Mouse (Mus musculus) CH12.LX (cell line): Measurements from ENCODE around the gene Rad23b.
A peak's percentile ranks its signal among the peaks of the same experiment; 100 is the strongest.

Experiments used
- CHD2 ChIP-seq: IDR thresholded peaks from 2 replicates; pipeline ENCODE4 v1.6.1; 2011; ENCODE audit warnings: low read length, improper control_type of control experiment
- CTCF ChIP-seq, 2 experiments: IDR thresholded peaks in 1 of 2; conservative IDR thresholded peaks in 1 of 2; 2 replicates each; pipeline ENCODE4 v1.5.1; 2011 to 2012; ENCODE audit warnings: low read depth in 2 of 2, low read length in 2 of 2, improper control_type of control experiment in 1 of 2, inconsistent platforms in 1 of 2, mild to moderate bottlenecking in 1 of 2, moderate library complexity in 1 of 2
- EP300 ChIP-seq: IDR thresholded peaks from 2 replicates; pipeline ENCODE4 v1.6.1; 2011; ENCODE audit warnings: low read length, improper control_type of control experiment
- MXI1 ChIP-seq: IDR thresholded peaks from 2 replicates; pipeline ENCODE4 v1.6.1; 2011; ENCODE audit warnings: mild to moderate bottlenecking, low read depth, low read length, improper control_type of control experiment
- NRF1 ChIP-seq: IDR thresholded peaks from 2 replicates; pipeline ENCODE4 v1.6.1; 2014; ENCODE audit warnings: low read depth, mild to moderate bottlenecking, inconsistent platforms, low read length, improper control_type of control experiment, moderate library complexity
- POLR2A ChIP-seq: IDR thresholded peaks from 2 replicates; pipeline ENCODE4 v1.6.1; 2011; ENCODE audit warnings: low read depth, mild to moderate bottlenecking, improper control_type of control experiment, low read length
- RCOR1 ChIP-seq: conservative IDR thresholded peaks from 2 replicates; pipeline ENCODE4 v1.6.1; 2012; ENCODE audit warnings: low read depth, mild to moderate bottlenecking, inconsistent platforms, low read length, improper control_type of control experiment
- SMC3 ChIP-seq: IDR thresholded peaks from 2 replicates; pipeline ENCODE4 v1.6.1; 2011; ENCODE audit warnings: low read depth, low read length, improper control_type of control experiment
- TBP ChIP-seq: conservative IDR thresholded peaks from 2 replicates; pipeline ENCODE4 v1.6.1; 2011; ENCODE audit warnings: low read depth, low read length, improper control_type of control experiment
- USF1 ChIP-seq: IDR thresholded peaks from 2 replicates; pipeline ENCODE4 v1.6.1; 2014; ENCODE audit warnings: low read depth, mild to moderate bottlenecking, inconsistent platforms, low read length, improper control_type of control experiment
- ZC3H11A ChIP-seq: IDR thresholded peaks from 2 replicates; pipeline ENCODE4 v1.6.1; 2012; ENCODE audit warnings: low read depth, mild to moderate bottlenecking, inconsistent platforms, low read length, improper control_type of control experiment
- ZMIZ1 ChIP-seq: IDR thresholded peaks from 2 replicates; pipeline ENCODE4 v1.6.1; 2012; ENCODE audit warnings: low read depth, mild to moderate bottlenecking, inconsistent platforms, low read length, improper control_type of control experiment

DNA sequence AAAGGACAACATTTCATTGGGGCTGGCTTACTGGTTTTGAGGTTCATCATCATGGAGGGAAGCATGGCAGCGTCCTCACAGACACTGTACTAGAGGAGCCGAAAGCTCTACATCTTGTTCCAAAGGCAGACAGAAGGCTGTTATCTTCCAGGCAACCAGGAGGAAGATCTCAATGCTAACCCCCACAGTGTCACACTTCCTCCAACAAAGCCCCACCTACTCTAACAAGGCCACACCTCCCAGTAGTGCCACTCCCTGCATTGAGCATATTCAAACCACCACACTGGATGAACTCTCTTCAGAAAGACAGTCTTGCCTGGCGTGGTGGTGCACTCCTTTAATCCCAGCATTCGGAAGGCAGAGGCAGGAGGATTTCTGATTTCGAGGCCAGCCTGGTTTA lies 7.2 kb upstream of the Rad23b start:
- TF ChIP-seq CTCF (conservative IDR thresholded peaks at IDR 0.05 in 1 of 2, IDR thresholded peaks at IDR 0.05 in 1 of 2; ENCODE audit: low read depth in 2 of 2, low read length in 2 of 2) (no peak), MXI1 (no peak), CHD2 (no peak), ZMIZ1 (no peak), NRF1 (no peak), SMC3 (no peak), EP300 (peak; percentile 26; the same call in 1 of the 2 replicates), TBP (0 out of 2 replicates have a peak, but pooled peaks have one; percentile 26), ZC3H11A (no peak), POLR2A (peak; percentile 41; the same call in 1 of the 2 replicates), USF1 (no peak), RCOR1 (no peak)
